Mouse (Mus musculus) embryo, embryonic 11 days (tissue): ENCODE measurements at regions not wholly inside any gene's neighbourhood (a gene's known extent, or its start where the extent isn't known, plus 50 kb on each side); places are given as distances from the start of the nearest gene placed in this dataset.
"Not testable (repeated sequence)": the region's sequence is repeated elsewhere in the genome, so short reads cannot be mapped to it uniquely, and the experiment has no call there.

Source experiments
- DNase-seq: peaks from one replicate; pipeline ENCODE4 v3.0.0-alpha.2; 2015

DNA sequence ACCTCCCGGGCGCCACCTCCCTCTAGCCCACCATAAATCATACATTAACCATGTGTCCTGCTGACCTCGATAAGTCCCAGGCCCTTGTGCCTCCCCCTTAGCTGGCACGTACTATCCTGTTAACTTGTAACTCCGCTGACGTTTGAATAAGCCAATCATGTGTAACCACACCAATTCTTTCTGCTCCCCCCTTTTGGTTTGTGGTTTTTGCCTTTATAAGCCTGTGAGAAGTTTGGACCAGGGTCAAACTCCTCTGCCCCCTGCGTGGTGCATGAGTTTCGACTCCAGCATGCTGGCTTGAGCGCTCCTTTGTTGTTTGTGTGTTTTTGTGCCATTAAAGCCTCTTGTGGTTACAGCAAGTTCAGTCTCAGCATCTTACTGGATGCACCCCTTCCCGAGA is 138.4 kb upstream of the Samt2 start:
- not testable (repeated sequence) for DNase-seq

DNA sequence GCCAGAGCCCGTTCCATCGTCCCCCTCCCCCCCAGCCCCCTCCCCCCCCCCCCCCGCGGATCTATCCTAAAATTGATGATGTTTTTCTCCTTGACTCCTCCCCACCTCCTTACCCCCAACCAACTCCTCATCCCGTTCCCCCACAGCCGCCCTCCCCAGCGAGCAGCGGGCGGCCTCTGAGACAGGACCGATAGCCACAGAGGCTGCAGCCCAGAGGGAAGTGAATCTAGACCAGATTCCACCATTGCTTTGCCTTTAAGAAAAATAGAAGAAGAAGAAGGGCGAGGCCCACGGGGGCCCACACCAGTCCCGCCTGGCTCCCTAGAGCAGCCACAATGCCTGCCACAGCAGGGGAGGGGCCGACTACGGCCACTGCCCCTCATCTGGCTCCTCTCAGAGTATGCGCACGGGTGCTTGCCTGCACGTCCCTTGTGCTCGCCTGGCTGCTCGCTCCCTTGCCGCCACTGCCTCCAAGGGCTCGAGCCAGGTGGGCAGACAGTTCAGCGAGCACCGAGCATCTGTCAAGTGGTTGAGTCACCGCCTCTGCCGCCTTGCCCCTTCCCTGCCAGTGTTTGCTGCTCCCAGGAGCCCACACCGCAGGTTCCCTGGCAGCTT is 134.6 kb upstream of the Samt2 start:
- peak; percentile 2 for DNase-seq

DNA sequence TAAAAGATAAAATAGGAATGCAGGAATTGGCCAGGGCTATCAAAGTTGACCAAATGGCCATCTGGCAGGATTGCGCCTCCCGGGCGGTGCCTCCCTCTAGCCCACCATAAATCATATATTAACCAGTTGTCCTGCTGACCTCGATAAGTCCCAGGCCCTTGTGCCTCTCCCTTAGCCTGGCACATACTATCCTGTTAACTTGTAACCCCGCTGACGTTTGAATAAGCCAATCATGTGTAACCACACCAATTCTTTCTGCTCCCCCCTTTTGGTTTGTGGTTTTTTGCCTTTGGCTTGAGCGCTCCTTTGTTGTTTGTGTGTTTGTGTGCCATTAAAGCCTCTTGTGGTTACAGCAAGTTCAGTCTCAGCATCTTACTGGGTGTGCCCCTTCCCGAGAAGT is 133.4 kb upstream of the Samt2 start:
- not testable (repeated sequence) for DNase-seq

DNA sequence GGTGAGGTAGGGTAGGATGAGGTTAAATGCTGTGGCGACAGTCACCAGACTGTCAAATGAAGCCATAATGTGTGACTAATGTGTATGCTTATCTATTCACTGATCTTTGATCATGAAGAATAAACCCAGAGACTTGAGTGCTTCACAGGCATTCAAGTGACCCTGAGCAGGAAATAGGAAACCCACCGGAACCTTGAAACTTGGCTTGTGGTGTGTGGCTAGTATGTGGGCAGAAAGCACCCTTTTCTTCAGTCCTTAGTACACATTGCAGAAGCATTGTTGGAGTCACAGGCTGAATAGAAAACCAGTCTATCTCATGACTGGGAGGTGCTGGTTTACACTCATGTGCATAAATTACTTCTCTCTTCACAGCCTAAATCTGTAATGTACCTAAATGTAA is 91.4 kb upstream of the Samt2 start:
- DNase-seq = not testable (repeated sequence)
